Mouse (Mus musculus) left cerebral cortex, postnatal 36 days (tissue): ENCODE data around the gene Fam89b. TPM values are rescaled to one million over a fixed set of nuclear protein-coding genes. Genes with fewer than 3 reads are reported as not detected.
A peak's percentile ranks its signal among the peaks of the same experiment; 100 is the strongest.

Experiments
- DNase-seq, 2 experiments: peaks; one replicate each; pipeline ENCODE4 v3.0.0; 2021 to 2022; ENCODE audit warnings: low spot score in 2 of 2, mixed read lengths in 1 of 2
- intact Hi-C: fragments of 180-260 bp; cut with DNase I; formaldehyde crosslinking; loops from one replicate; pipeline ENCODE4 v1.15.1; 2025
- total RNA-seq, 2 experiments: library from RNA; stranded (reverse); gene quantifications; 2 replicates each; pipeline ENCODE4 v1.2.3; 2021

Fam89b gene
- total RNA-seq, 2 experiments from 2014 or later: 26.8 to 28.7 TPM

DNA sequence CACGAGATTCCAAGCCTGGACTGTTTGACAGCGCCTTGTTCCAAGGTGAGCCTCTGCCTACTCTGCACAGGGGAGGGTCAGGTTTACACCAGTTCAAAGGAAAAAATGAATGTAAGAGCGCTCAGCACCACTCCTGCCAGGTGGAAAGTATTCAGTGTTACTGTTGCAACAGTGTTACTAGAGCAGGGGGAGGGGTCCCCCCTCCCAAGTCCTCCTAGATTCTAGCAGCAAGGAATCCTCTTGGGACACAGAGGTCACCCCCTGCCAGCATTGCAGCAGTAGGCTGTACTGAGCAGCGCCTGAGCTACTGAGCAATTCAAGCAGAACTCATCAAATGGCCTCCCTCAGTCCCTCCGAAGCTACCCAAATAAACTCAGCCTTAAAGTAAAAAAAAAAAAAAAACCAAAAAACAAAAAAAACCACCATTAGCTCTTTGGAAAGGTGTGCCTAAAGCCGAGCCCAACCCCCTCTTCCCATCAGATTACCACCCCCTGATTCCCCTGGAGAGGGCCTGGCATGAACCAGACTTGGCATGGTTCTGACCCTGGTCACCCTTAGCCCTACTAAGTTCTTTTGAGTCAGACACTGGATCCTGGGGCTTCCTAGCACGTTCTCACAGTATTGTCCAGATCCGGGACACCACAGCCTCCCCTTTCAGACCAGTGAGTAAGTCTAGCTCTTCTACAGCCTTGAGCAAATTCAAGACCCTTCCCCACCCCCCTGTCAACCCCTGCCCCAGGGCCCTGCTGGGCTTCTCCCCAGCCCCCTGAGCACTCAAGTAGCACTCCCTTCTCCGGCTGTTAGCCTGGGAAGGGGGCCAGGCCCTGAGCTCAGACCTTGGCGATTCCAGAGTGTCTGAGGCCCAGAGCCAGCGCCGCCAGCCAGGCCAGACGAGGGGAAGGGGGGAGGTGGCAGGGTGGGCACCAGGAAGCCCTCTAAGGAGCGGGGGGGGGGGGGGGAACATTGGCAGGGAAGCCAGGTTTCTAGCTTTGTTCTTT lies 11.2 kb upstream of the Fam89b start, which contains the start of gene Ltbp3:
Gene Ltbp3 (plus strand): TSS at position 585 of the 998 bp plus-strand sequence.
- intact Hi-C loops: no loop called here
- no peak for DNase-seq

DNA sequence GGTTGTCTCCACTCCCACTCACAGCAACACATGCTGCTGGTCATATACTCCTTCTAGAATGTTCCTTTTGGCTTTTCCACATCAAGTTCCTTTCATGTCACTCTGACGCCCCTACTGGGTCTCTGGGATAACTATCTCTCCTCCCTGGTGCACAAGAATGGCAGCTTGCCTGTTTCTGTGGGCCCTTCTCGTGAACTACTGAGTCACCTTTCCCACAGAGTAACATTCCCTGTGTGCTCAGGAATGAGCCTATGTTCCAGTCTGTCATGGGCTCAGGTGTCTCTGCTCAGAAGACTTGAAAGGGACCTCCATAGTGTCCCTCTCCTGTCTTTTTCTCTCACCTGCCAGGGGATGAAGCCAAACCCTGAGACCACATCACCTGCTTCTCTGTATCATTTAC lies 10.0 kb upstream of the Fam89b start:
- DNase-seq: no peak
- intact Hi-C loops: no loop called here

DNA sequence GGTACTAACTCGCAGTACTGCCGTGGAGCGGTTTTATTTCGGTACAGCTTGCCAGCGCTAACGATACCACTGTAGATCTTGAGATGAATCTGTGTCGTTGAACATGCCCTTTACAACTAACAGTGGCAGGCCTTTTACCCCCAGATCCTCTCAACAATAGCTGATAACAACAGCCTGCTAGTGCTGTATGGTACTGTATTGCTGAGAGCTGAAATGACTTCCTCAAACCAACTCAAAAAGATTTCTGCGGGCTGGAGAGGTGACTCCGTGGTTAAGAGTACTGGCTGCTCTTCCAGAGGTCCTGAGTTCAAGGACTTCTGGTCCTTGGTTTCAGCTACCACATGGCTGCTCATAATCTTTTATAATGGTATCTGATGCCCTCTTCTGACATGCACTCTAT lies 4.9 kb upstream of the Fam89b start:
- DNase-seq: no peak
- intact Hi-C loops: no loop called here

GRCm38 (mm10) chr19:5731264-5731978 lies 2.0 kb upstream of the Fam89b start:
- intact Hi-C loops: no loop called here
- DNase-seq: peak; percentile 93 to 94

GRCm38 (mm10) chr19:5730314-5731186 lies 1.1 kb upstream of the Fam89b start:
- no peak for DNase-seq
- intact Hi-C loops: no loop called here

- peak; percentile 64 to 67 for DNase-seq
- intact Hi-C loops: loop anchor here (2.0 kb wide), 2 partner anchors 40 to 42 kb away; partner anchors contain the start of genes Map3k11, Pcnx3 and Scyl1
These were observed 616 bp downstream of the Fam89b start for GRCm38 (mm10) chr19:5728631-5729443.

GRCm38 (mm10) chr19:5727701-5728100 lies 1.8 kb downstream of the Fam89b start:
- intact Hi-C loops: loop anchor here (2.0 kb wide), 3 partner anchors 17 to 43 kb away; partner anchors contain the start of genes Map3k11, Pcnx3 and Scyl1
- DNase-seq: peak; percentile 82 to 84

- intact Hi-C loops: loop anchor here (2.0 kb wide), 1 partner anchor 16 kb away; no protein-coding TSS in a partner anchor
- DNase-seq: no peak
These were observed 2.4 kb downstream of the Fam89b start for GRCm38 (mm10) chr19:5726961-5727578.

DNA sequence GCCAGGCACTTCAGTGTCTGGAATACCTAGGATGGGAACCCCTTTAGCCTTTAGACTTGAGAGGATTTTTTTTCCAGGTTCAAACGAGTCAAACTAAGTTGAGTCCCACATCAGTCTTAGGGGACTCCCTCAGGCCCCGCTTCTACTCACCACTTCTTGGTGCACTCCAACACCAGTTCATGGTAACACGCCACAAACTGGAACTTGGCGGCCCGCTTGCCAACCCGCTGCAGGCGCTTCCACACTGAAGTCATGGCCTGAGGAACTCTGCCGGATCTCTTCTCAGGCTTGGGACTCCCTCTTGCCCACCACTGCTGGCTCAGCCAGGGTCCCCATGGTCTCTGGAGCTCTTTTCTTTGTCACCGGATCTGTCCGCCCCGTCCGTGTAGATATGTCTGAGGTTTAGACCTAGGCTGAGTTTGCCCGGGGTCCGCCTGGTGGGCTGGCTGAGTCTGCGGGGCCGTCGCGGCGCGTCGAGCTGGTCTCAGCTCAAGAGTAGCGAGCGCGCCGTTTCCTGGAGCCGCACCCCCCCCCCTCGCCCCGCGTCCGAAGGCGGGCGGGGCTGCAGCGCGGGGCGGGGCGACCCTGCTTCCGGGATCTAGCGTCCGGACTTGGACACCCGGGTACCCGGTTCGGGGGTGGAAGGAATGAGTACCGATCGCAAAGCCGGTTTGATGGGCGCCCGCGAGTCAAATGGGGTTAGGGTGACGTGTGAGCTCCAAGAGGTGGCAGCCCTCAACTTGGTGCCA lies 3.5 kb downstream of the Fam89b start, which contains the start of gene Ehbp1l1:
Gene Ehbp1l1 (minus strand): TSS at position 551 of the 749 bp plus-strand sequence.
- intact Hi-C loops: loop anchor here (2.0 kb wide), 1 partner anchor 15 kb away; no protein-coding TSS in a partner anchor
- DNase-seq: no peak

DNA sequence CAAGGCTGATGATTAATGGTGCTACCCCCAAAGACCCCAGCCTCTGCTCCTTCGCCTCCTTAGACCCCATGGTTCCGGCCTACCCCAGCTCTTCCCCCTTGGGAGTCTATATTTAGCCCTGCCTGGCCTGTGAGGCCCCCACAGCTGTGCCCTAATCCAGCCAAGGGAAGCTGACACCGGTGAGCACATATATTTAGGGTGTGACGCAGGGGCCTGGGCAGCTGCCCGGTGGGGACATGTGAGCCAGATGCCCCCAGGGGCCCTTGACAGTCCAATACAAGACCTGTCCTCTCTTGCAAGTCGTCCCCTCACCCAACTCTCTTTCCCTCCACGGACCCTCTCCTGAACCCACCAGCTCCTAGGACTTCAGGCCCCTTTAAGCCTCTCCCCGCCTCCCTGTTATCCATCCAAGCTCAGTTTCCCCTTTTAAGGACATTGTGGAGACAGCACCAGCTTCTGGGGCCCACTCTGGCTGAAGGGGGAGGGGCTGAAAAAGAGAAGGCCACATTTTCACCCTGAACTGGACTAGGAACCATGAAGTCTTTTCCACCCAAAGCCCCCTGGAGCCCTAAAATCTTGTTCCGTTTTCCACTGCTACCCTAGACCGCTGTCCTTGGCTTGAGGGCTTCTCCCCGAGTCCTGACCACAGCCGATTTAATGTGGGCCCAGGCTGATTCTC lies 4.3 kb downstream of the Fam89b start:
- DNase-seq: no peak
- intact Hi-C loops: no loop called here

- no peak for DNase-seq
- intact Hi-C loops: no loop called here
These were observed 4.9 kb downstream of the Fam89b start for GRCm38 (mm10) chr19:5724549-5724941.

DNA sequence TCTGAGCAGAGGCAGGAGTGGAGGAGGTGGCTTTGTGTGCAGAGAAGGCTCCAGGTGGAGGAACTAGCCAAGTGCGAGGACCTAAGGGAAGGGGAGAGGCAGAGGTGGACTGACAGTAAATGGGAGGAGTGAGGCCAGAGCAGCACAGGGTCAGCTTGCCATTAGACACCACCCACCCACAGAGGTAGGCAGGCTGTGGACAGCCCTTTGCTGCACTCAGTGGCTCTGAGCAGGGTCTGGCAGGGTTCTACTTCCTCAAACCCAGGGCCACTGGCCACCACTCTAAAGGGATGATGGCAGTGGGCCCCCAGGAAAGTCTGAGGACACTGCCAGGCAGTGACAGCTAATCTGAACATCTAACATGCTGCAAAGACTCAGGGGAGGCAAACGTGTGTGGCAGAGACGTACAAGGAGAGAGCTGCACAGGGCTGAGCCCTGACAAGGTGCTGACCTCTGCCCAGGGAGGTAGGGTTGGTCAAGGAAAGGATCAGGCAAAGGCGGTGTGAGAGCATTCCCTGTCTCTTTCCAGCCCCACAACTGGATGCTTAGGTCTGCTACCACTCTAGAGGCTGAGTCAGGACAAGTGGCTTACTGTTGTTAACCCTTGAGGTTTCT lies 5.4 kb downstream of the Fam89b start:
- intact Hi-C loops: no loop called here
- no peak for DNase-seq

DNA sequence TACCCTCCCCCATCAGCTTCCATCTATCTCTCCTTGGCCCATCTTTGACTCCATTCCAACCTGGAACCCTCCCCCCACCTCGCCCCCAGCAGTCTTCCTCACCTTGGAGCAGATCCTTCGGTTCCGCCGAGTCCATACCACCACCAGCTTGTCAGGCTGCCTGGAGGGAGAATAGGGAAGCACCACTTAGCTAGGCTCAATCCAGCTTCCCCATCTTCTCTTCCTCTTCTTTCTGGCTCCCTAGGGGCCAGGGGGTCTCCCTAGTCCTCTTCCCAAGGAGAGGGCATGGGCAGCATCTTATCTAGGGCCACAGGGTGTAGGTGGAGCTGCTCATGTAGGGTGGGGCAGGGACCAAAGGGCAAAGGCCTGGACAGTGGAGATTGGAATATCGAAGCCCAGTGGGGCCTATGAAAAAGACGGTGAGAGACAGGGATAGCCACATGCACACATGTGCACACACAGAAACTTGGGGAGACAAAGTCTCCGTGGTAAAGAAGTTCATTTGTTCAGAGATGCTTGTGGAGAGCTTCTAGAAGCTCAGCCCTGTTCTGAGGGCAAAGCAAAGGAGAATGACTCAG lies 6.5 kb downstream of the Fam89b start:
- no peak for DNase-seq
- intact Hi-C loops: no loop called here

- DNase-seq: no peak
- intact Hi-C loops: no loop called here
These were observed 8.2 kb downstream of the Fam89b start for GRCm38 (mm10) chr19:5721233-5721632.

- intact Hi-C loops: loop anchor here (5.0 to 10.0 kb wide), 2 partner anchors 158 to 335 kb away; partner anchors contain the start of genes Frmd8 and Slc25a45
- no peak for DNase-seq
These were observed 12.5 kb downstream of the Fam89b start for GRCm38 (mm10) chr19:5716955-5717354.
